Mouse (Mus musculus): ENCODE measurements around the gene Cwc22. TPM values are rescaled to one million over a fixed set of nuclear protein-coding genes. Genes with fewer than 3 reads are reported as not detected.

The Cwc22 gene
- polyA plus RNA-seq, 1 experiment from 2014 or later = 8.8 TPM

DNA sequence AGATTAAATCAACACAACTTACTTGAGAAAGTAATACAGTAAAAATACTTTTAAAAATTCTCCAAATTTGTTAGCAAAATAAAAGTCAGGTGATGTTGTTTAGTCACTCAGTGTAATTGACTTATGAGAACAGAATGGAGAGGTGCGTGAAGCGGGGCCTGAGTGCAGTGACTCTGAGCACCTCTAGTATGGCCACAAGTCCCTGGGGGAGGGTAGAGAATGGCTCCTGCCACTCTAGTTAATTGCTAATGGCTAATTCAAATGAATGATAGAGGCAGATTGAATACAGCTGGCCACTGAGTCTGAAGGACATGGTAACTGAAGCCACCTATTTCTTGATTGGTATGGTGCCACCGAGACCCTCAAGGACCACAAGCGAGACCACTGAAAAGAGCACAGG, 12.0 kb downstream of the Cwc22 start:
- Histone ChIP-seq H3K27ac (ENCODE audit: low read depth, low read length) (no peak overlapping the region), H3K36me3 (ENCODE audit: control insufficient read depth, insufficient read depth) (peaks cover 46% of the 10 kb centered on the region), H3K4me2 (replicated peaks; ENCODE audit: low read depth) (no peak overlapping the region), H3K27me3 (replicated peaks; ENCODE audit: control insufficient read depth, insufficient read depth, low read length) (no peaks in the 10 kb centered on the region), H3K9ac (ENCODE audit: low read depth, low read length) (no peak overlapping the region), H3K9me3 (ENCODE audit: control insufficient read depth) (no peaks in the 10 kb centered on the region), H3K4me1 (replicated peaks; ENCODE audit: control insufficient read depth, insufficient read depth, low read length) (no peaks in the 10 kb centered on the region), H3K4me3 (ENCODE audit: low read depth, low read length) (no peak overlapping the region)
- no peak for ATAC-seq
- WGBS = 96% methylated on average over 4 of the region's 4 CpGs
- no peak for TF ChIP-seq CTCF (IDR thresholded peaks at IDR 0.05; ENCODE audit: low read depth)

DNA sequence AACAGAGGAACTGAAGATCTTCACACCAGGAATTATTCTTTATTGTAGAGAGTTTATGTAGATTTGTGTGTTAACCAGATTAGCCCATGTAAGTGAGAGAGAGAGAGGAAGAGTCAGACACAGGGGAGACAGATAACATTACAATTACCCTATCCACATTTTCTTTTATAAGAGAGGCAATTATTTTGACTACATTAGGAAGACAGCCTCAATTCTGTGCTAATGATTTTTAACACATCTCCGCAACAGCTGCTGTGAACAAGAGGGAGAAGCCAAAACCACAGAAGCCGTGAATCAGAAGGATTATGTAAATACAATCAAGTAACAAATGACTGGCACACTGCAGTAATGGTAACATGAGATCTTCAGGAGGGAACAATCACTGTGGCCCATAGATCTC, 12.5 kb downstream of the Cwc22 start:
- H3K27me3 ChIP-seq (replicated peaks; ENCODE audit: control insufficient read depth, insufficient read depth, low read length) = no peaks in the 10 kb centered on the region
- H3K4me1 ChIP-seq (replicated peaks; ENCODE audit: control insufficient read depth, insufficient read depth, low read length) = no peaks in the 10 kb centered on the region
- no peak for TF ChIP-seq CTCF (IDR thresholded peaks at IDR 0.05; ENCODE audit: low read depth)
- H3K4me3 ChIP-seq (ENCODE audit: low read depth, low read length) = no peak overlapping the region
- WGBS = 56% methylated on average over 2 of the region's 2 CpGs
- H3K9me3 ChIP-seq (ENCODE audit: control insufficient read depth) = no peaks in the 10 kb centered on the region
- H3K27ac ChIP-seq (ENCODE audit: low read depth, low read length) = no peak overlapping the region
- H3K9ac ChIP-seq (ENCODE audit: low read depth, low read length) = no peak overlapping the region
- ATAC-seq = no peak
- H3K36me3 ChIP-seq (ENCODE audit: control insufficient read depth, insufficient read depth) = peaks cover 51% of the 10 kb centered on the region
- no peak overlapping the region for H3K4me2 ChIP-seq (replicated peaks; ENCODE audit: low read depth)

DNA sequence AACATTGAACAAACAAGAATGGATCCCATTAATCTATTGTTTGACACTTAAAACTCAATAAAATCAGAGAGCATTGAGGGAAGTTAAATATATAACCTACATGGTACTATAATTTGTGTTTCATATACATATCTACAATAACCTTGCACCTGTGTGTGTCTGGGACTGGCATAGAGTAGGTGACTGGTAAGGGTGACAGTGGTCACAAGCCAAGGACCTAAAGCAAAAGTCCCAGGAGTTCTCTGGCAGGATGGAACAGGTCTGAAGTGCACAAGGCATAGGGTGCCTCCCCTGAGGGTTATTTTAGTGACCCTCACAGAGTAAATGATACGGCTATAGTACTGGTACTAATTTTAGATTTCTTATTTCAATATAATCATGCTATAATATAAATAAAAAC, 14.2 kb downstream of the Cwc22 start:
- Histone ChIP-seq H3K27me3 (replicated peaks; ENCODE audit: control insufficient read depth, insufficient read depth, low read length) (no peaks in the 10 kb centered on the region), H3K4me2 (replicated peaks; ENCODE audit: low read depth) (no peak overlapping the region), H3K4me3 (ENCODE audit: low read depth, low read length) (no peak overlapping the region), H3K9me3 (ENCODE audit: control insufficient read depth) (no peaks in the 10 kb centered on the region), H3K9ac (ENCODE audit: low read depth, low read length) (no peak overlapping the region), H3K4me1 (replicated peaks; ENCODE audit: control insufficient read depth, insufficient read depth, low read length) (no peaks in the 10 kb centered on the region), H3K27ac (ENCODE audit: low read depth, low read length) (no peak overlapping the region), H3K36me3 (ENCODE audit: control insufficient read depth, insufficient read depth) (peaks cover 62% of the 10 kb centered on the region)
- 91% methylated on average over 1 of the region's 1 CpGs for WGBS
- no peak for ATAC-seq
- no peak for TF ChIP-seq CTCF (IDR thresholded peaks at IDR 0.05; ENCODE audit: low read depth)

DNA sequence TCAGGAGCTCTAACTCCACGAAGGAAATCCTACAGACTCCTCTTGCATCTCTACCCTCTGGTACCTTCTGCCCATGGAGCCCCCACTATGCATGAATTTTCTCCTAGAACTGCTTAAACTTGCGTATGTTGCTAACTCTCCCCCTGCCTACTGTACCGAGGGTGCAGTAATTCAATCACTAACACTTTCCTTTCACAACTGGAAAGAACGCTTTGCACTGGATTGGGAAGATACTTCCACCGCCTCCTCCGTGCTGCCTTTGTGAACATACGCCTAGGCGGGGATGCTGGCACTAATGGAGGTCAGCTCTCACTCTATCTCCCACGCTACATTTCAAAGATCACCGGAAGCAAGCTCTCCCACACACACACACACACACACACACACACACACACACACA, 17.8 kb downstream of the Cwc22 start:
- no peak overlapping the region for H3K4me2 ChIP-seq (replicated peaks; ENCODE audit: low read depth)
- 93% methylated on average over 10 of the region's 10 CpGs for WGBS
- no peaks in the 10 kb centered on the region for H3K4me1 ChIP-seq (replicated peaks; ENCODE audit: control insufficient read depth, insufficient read depth, low read length)
- no peak overlapping the region for H3K4me3 ChIP-seq (ENCODE audit: low read depth, low read length)
- no peak overlapping the region for H3K27ac ChIP-seq (ENCODE audit: low read depth, low read length)
- H3K9me3 ChIP-seq (ENCODE audit: control insufficient read depth) = no peaks in the 10 kb centered on the region
- no peak overlapping the region for H3K9ac ChIP-seq (ENCODE audit: low read depth, low read length)
- peaks cover 56% of the 10 kb centered on the region for H3K36me3 ChIP-seq (ENCODE audit: control insufficient read depth, insufficient read depth)
- no peaks in the 10 kb centered on the region for H3K27me3 ChIP-seq (replicated peaks; ENCODE audit: control insufficient read depth, insufficient read depth, low read length)
- ATAC-seq = no peak
- no peak for TF ChIP-seq CTCF (IDR thresholded peaks at IDR 0.05; ENCODE audit: low read depth)

DNA sequence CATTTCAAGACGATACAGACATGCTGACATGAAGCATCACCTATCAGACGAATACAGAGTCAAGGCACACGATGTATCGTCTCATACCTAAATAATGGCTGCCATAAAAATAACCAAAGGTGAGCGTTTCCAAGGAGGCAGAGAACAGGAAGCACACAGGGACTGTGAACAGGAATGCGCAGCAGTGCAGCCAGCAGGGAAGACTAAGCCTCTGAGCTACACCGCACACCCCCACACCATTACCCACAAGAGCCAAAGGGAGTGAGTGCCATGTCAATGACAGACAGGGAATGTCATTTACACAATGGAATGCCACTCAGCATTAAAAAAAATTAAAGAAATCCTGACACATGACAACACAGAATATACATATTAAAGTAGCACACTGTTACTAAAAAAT, 19.7 kb downstream of the Cwc22 start:
- H3K27me3 ChIP-seq (replicated peaks; ENCODE audit: control insufficient read depth, insufficient read depth, low read length) = no peaks in the 10 kb centered on the region
- TF ChIP-seq CTCF (IDR thresholded peaks at IDR 0.05; ENCODE audit: low read depth) = no peak
- H3K9ac ChIP-seq (ENCODE audit: low read depth, low read length) = no peak overlapping the region
- ATAC-seq = no peak
- no peaks in the 10 kb centered on the region for H3K4me1 ChIP-seq (replicated peaks; ENCODE audit: control insufficient read depth, insufficient read depth, low read length)
- 80% methylated on average over 7 of the region's 7 CpGs for WGBS
- no peak overlapping the region for H3K27ac ChIP-seq (ENCODE audit: low read depth, low read length)
- H3K4me2 ChIP-seq (replicated peaks; ENCODE audit: low read depth) = no peak overlapping the region
- no peak overlapping the region for H3K4me3 ChIP-seq (ENCODE audit: low read depth, low read length)
- peaks cover 51% of the 10 kb centered on the region for H3K36me3 ChIP-seq (ENCODE audit: control insufficient read depth, insufficient read depth)
- H3K9me3 ChIP-seq (ENCODE audit: control insufficient read depth) = no peaks in the 10 kb centered on the region

GRCm38 (mm10) chr2:77925997-77926396, 20.2 kb downstream of the Cwc22 start:
- Histone ChIP-seq H3K4me2 (replicated peaks; ENCODE audit: low read depth) (no peak overlapping the region), H3K27ac (ENCODE audit: low read depth, low read length) (no peak overlapping the region), H3K4me3 (ENCODE audit: low read depth, low read length) (no peak overlapping the region), H3K9ac (ENCODE audit: low read depth, low read length) (no peak overlapping the region), H3K27me3 (replicated peaks; ENCODE audit: control insufficient read depth, insufficient read depth, low read length) (no peaks in the 10 kb centered on the region), H3K4me1 (replicated peaks; ENCODE audit: control insufficient read depth, insufficient read depth, low read length) (no peaks in the 10 kb centered on the region), H3K9me3 (ENCODE audit: control insufficient read depth) (no peaks in the 10 kb centered on the region), H3K36me3 (ENCODE audit: control insufficient read depth, insufficient read depth) (peaks cover 47% of the 10 kb centered on the region)
- no peak for ATAC-seq
- WGBS = 85% methylated on average over 2 of the region's 2 CpGs
- no peak for TF ChIP-seq CTCF (IDR thresholded peaks at IDR 0.05; ENCODE audit: low read depth)

Data from intestine, postnatal 0 days (tissue).